Mouse (Mus musculus): Measurements from ENCODE around the gene Rgs17. TPM values are rescaled to one million over a fixed set of nuclear protein-coding genes. Genes with fewer than 3 reads are reported as not detected.
"Not testable (repeated sequence)": the region's sequence is repeated elsewhere in the genome, so short reads cannot be mapped to it uniquely, and the experiment has no call there.

The Rgs17 gene
- polyA plus RNA-seq (2015; fragmentation: Nextera tagmentation; extraction: Ambion mirVana) = 31.4 and 39.0 TPM in 2 replicates

DNA sequence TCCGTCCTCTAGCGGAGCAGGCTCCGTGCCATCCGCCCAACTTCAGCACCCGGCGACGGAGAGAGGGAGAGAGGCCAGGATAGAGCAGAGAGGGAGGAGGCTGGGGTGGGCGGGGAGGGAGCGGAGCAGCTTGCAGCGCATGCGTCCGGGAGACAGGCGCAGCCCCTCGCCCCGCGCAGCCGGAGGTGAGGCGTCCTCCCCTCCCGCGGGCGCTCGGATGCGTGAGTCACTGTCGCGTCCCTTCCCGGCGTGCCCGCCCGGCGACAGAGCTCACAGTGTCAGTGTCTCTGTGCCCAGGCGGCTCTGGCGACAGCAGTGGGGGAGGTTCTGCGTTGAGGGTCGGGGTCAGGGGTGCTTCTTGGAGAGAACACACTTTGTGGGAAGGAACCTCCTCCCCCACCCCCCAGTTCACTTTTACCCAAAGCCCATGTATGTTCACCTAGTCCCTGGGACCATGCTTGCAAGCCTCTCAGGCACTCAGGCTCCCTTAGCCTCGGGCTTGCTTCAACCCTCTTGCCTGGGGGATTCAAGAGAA lies at the start of gene Rgs17:
Gene Rgs17, minus strand, starts transcription at position 107 of the 535 bp plus-strand sequence.
- Histone ChIP-seq H3K4me2 (ENCODE audit: low read length) (peak within 1 kb of the TSS; percentile 80), H3K9me3 (ENCODE audit: control insufficient read depth, low read length) (no peaks in the 10 kb centered on the region), H3K4me1 (ENCODE audit: control insufficient read depth, insufficient read depth, low read depth, low read length) (peaks cover 8% of the 10 kb centered on the region), H3K9ac (ENCODE audit: low read depth, low read length) (peak within 1 kb of the TSS; percentile 93), H3K36me3 (ENCODE audit: control insufficient read depth, insufficient read depth, low read length) (no peaks in the 10 kb centered on the region), H3K27ac (ENCODE audit: low read depth, low read length) (peak within 1 kb of the TSS; percentile 81), H3K27me3 (replicated peaks; ENCODE audit: control insufficient read depth, insufficient read depth, low read length) (no peaks in the 10 kb centered on the region), H3K4me3 (ENCODE audit: low read length) (peak within 1 kb of the TSS; percentile 95)
- peak; percentile 94 for ATAC-seq
- WGBS = under 1% methylated on average over 32 of the region's 35 CpGs

DNA sequence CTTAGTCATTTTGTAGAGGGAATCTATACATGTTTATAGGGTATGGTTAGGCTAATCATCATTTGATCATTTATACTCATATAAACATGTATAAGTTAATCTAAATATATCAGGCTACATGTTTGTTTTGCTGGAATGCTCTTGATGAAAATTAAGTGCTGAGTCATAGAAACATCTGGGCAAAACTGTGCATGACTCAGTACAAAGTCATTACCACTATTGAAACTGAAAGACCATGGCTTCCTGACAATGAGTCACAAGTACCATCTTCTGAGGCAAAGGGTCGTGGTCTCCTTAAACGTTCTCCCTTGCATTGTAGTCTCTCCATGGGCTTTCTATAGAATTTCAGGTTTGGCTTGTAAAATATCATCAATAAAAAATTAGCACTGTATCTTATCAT lies 45.5 kb upstream of the Rgs17 start:
- no peak for ATAC-seq
- Histone ChIP-seq H3K27ac (ENCODE audit: low read depth, low read length) (no peak overlapping the region), H3K4me1 (ENCODE audit: control insufficient read depth, insufficient read depth, low read depth, low read length) (no peaks in the 10 kb centered on the region), H3K4me3 (ENCODE audit: low read length) (no peak overlapping the region), H3K9ac (ENCODE audit: low read depth, low read length) (no peak overlapping the region), H3K9me3 (ENCODE audit: control insufficient read depth, low read length) (no peaks in the 10 kb centered on the region), H3K36me3 (ENCODE audit: control insufficient read depth, insufficient read depth, low read length) (no peaks in the 10 kb centered on the region), H3K27me3 (replicated peaks; ENCODE audit: control insufficient read depth, insufficient read depth, low read length) (no peaks in the 10 kb centered on the region), H3K4me2 (ENCODE audit: low read length) (no peak overlapping the region)
- WGBS = 86% methylated on average over 2 of the region's 2 CpGs

DNA sequence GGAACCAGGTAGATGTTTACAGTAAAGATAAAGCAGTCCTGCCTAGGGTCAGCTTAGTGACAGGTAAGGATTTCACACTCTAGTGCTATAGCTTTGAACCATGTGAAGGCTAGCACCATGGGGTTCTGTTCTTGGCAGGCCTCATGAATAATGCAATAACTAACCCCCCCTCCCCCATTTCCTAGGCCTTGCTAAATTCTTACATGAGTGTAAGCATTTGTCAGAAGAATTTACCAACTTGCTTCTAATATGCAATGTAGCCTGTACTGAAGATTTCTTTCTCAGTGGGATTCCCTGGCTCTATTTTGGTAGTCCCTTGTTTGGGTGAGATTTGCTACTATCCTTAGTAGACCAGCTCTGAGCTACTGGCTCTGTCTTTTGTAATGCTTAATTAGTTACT lies 31.6 kb upstream of the Rgs17 start:
- not testable (repeated sequence) for H3K36me3 ChIP-seq (ENCODE audit: control insufficient read depth, insufficient read depth, low read length); H3K4me1 ChIP-seq (ENCODE audit: control insufficient read depth, insufficient read depth, low read depth, low read length); H3K27me3 ChIP-seq (replicated peaks; ENCODE audit: control insufficient read depth, insufficient read depth, low read length); H3K4me3 ChIP-seq (ENCODE audit: low read length); ATAC-seq; H3K27ac ChIP-seq (ENCODE audit: low read depth, low read length); H3K9ac ChIP-seq (ENCODE audit: low read depth, low read length); H3K4me2 ChIP-seq (ENCODE audit: low read length); H3K9me3 ChIP-seq (ENCODE audit: control insufficient read depth, low read length)

DNA sequence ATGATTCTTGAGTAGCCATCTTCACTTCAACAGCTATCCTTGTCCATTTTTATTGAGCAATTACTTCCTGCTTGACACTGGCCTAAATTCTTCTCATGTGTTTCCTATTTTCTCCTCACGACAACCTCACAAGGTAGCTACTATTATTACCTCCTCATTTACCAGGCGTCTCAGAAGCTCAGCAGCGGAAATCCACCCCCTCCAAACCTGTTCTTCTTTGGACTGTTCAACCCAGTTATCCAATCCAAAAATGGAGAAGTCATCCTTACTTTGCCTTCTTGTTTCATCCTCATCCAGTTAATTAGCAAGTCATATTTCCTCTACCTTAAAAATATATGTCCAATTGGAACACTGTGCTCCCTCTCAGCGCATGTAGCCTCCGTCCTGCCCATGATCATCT lies 2.1 kb upstream of the Rgs17 start:
- Histone ChIP-seq H3K27ac (ENCODE audit: low read depth, low read length) (no peak overlapping the region), H3K4me3 (ENCODE audit: low read length) (no peak overlapping the region), H3K9me3 (ENCODE audit: control insufficient read depth, low read length) (no peaks in the 10 kb centered on the region), H3K36me3 (ENCODE audit: control insufficient read depth, insufficient read depth, low read length) (no peaks in the 10 kb centered on the region), H3K9ac (ENCODE audit: low read depth, low read length) (no peak overlapping the region), H3K4me2 (ENCODE audit: low read length) (no peak overlapping the region), H3K27me3 (replicated peaks; ENCODE audit: control insufficient read depth, insufficient read depth, low read length) (no peaks in the 10 kb centered on the region), H3K4me1 (ENCODE audit: control insufficient read depth, insufficient read depth, low read depth, low read length) (peaks cover 8% of the 10 kb centered on the region)
- no peak for ATAC-seq
- WGBS = 90% methylated on average over 5 of the region's 5 CpGs

DNA sequence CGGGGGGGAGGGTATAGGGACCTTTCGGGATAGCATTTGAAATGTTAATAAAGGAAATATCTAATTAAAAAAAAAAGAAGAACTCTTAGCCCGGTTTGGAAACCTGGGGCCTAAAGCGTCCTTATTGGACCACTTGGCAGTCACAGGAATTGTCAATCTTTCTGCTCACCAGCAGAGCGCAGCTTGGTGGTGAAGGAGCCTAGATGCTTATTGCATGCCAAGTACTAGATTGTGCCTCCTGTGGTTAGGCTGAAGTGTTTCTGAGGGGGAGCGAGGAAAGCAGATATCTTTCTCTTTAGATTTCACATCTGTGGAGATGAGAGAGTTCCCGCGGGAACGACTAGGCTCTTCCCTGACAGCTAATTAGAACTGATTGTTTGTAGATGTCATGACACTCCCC lies 896 bp upstream of the Rgs17 start:
- WGBS = 10% methylated on average over 9 of the region's 9 CpGs
- 0 out of 2 replicates have a peak, but pooled peaks have one; percentile 7 for ATAC-seq

DNA sequence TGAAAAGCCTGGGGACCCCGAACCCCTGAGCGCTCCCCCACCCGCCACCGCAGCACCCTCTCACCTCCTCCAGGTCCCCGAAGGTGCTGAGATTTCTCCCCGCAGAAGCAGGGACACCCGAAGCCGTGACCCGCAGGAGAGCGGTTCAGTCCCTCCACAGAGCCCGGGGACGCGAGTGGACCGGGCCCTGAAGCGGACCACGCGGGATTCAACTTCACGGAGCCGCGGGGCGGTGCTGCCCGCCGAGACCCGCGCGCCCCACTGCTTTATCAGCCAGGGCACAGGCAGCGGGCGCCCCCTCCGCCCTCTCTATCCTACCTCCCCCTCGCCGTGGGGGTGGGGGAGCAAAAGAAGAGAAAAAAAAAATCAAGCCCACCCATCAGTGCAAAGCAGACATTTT lies 429 bp downstream of the Rgs17 start:
- Histone ChIP-seq H3K27ac (ENCODE audit: low read depth, low read length) (peak overlapping the region; percentile 81), H3K4me2 (ENCODE audit: low read length) (peak overlapping the region; percentile 80), H3K4me1 (ENCODE audit: control insufficient read depth, insufficient read depth, low read depth, low read length) (peaks cover 8% of the 10 kb centered on the region), H3K27me3 (replicated peaks; ENCODE audit: control insufficient read depth, insufficient read depth, low read length) (no peaks in the 10 kb centered on the region), H3K9me3 (ENCODE audit: control insufficient read depth, low read length) (no peaks in the 10 kb centered on the region), H3K9ac (ENCODE audit: low read depth, low read length) (peak overlapping the region; percentile 93), H3K4me3 (ENCODE audit: low read length) (peak overlapping the region; percentile 95), H3K36me3 (ENCODE audit: control insufficient read depth, insufficient read depth, low read length) (0 out of 2 replicates have a peak, but pooled peaks cover 2% of the 10 kb centered on the region)
- peak; percentile 45 for ATAC-seq
- WGBS = 2% methylated on average over 29 of the region's 31 CpGs

More for the DNA sequence above, 896 bp upstream of the Rgs17 start:
- peaks cover 8% of the 10 kb centered on the region for H3K4me1 ChIP-seq (ENCODE audit: control insufficient read depth, insufficient read depth, low read depth, low read length)
- H3K9me3 ChIP-seq (ENCODE audit: control insufficient read depth, low read length) = no peaks in the 10 kb centered on the region
- H3K9ac ChIP-seq (ENCODE audit: low read depth, low read length) = no peak overlapping the region
- no peak overlapping the region; the same call in 1 of the 2 replicates for H3K4me3 ChIP-seq (ENCODE audit: low read length)
- no peaks in the 10 kb centered on the region for H3K36me3 ChIP-seq (ENCODE audit: control insufficient read depth, insufficient read depth, low read length)
- H3K27ac ChIP-seq (ENCODE audit: low read depth, low read length) = no peak overlapping the region
- H3K27me3 ChIP-seq (replicated peaks; ENCODE audit: control insufficient read depth, insufficient read depth, low read length) = no peaks in the 10 kb centered on the region
- H3K4me2 ChIP-seq (ENCODE audit: low read length) = peak overlapping the region; percentile 80

DNA sequence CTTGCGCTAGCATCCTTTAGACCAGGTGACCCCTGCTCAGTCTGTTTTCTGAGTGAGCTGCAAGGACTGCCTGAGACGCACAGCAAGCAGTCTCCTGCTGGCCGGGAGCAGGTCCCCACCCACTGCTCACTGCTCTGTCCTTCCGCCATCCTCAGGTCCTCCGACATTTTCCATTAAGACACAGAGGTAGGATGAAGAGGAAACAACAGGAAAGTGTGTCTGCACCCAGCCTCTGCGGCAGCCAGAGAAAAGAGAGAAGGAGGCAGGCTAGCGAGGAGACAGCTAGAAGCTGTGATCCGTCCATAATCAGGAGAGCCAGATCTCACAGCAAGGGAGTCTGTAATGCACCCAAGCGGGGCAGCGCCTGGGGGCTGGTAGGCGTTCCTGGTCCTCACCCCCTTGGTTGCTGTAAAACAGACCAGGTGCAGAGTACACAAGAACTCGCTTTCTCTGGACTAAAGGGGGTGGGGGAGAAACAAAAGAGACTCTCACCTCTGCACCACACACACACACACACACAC lies 1.1 kb downstream of the Rgs17 start:
- peak overlapping the region; percentile 93 for H3K9ac ChIP-seq (ENCODE audit: low read depth, low read length)
- ATAC-seq = peak; percentile 48
- H3K27me3 ChIP-seq (replicated peaks; ENCODE audit: control insufficient read depth, insufficient read depth, low read length) = no peaks in the 10 kb centered on the region
- peak overlapping the region; percentile 80 for H3K4me2 ChIP-seq (ENCODE audit: low read length)
- WGBS = 4% methylated on average over 11 of the region's 12 CpGs
- 0 out of 2 replicates have a peak, but pooled peaks cover 2% of the 10 kb centered on the region for H3K36me3 ChIP-seq (ENCODE audit: control insufficient read depth, insufficient read depth, low read length)
- H3K27ac ChIP-seq (ENCODE audit: low read depth, low read length) = peak overlapping the region; percentile 81
- H3K4me1 ChIP-seq (ENCODE audit: control insufficient read depth, insufficient read depth, low read depth, low read length) = peaks cover 8% of the 10 kb centered on the region
- no peaks in the 10 kb centered on the region for H3K9me3 ChIP-seq (ENCODE audit: control insufficient read depth, low read length)
- peak overlapping the region; percentile 95 for H3K4me3 ChIP-seq (ENCODE audit: low read length)

DNA sequence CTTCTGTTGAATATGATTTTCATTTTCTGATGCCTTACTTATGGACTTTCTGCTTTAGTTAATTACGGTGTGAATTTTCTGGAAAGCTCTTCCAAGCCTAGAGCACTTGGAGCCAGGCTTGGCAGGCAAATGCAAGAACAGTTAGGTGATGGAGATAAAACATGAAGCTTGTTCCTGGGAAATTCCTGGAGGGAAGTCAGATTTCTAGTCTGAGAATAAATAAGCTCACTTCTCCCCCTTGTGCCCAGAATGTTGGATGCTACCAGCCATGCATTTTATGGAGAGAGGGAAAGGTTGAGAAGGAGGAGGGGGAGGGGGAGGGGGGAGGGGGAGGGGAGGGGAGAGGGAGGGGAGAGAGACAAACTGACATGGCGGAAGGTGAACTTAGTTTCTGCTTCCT lies 17.8 kb downstream of the Rgs17 start:
- no peaks in the 10 kb centered on the region for H3K9me3 ChIP-seq (ENCODE audit: control insufficient read depth, low read length)
- H3K36me3 ChIP-seq (ENCODE audit: control insufficient read depth, insufficient read depth, low read length) = no peaks in the 10 kb centered on the region
- H3K27ac ChIP-seq (ENCODE audit: low read depth, low read length) = no peak overlapping the region
- no peak overlapping the region for H3K4me2 ChIP-seq (ENCODE audit: low read length)
- peaks cover 2% of the 10 kb centered on the region; the same call in 1 of the 2 replicates for H3K4me1 ChIP-seq (ENCODE audit: control insufficient read depth, insufficient read depth, low read depth, low read length)
- H3K9ac ChIP-seq (ENCODE audit: low read depth, low read length) = no peak overlapping the region
- no peak for ATAC-seq
- H3K4me3 ChIP-seq (ENCODE audit: low read length) = no peak overlapping the region
- H3K27me3 ChIP-seq (replicated peaks; ENCODE audit: control insufficient read depth, insufficient read depth, low read length) = no peaks in the 10 kb centered on the region
- WGBS = 90% methylated on average over 2 of the region's 2 CpGs

DNA sequence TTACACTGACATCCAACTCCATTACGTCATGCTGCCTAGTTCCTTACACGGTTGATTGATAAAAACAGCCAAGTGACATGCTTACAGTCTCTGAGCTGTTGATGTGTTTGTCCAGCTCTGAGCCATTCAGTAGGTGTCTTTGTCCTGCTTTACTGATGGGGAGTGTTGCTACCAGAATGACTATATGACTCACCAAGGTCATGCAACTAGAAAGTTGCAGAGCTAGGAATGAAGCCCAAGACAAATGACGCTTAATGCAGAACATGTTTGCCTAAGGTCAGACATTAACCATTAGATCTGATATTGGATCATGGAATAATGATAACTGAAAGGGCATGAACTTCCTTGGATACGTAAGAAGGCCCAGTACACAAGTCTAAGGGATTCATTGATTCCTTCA lies 20.4 kb downstream of the Rgs17 start:
- H3K4me3 ChIP-seq (ENCODE audit: low read length) = no peak overlapping the region
- no peaks in the 10 kb centered on the region for H3K9me3 ChIP-seq (ENCODE audit: control insufficient read depth, low read length)
- no peak overlapping the region for H3K27ac ChIP-seq (ENCODE audit: low read depth, low read length)
- H3K4me2 ChIP-seq (ENCODE audit: low read length) = no peak overlapping the region
- H3K27me3 ChIP-seq (replicated peaks; ENCODE audit: control insufficient read depth, insufficient read depth, low read length) = no peaks in the 10 kb centered on the region
- peaks cover under 1% of the 10 kb centered on the region; the same call in 1 of the 2 replicates for H3K4me1 ChIP-seq (ENCODE audit: control insufficient read depth, insufficient read depth, low read depth, low read length)
- ATAC-seq = no peak
- WGBS = 83% methylated on average over 4 of the region's 4 CpGs
- no peak overlapping the region for H3K9ac ChIP-seq (ENCODE audit: low read depth, low read length)
- no peaks in the 10 kb centered on the region for H3K36me3 ChIP-seq (ENCODE audit: control insufficient read depth, insufficient read depth, low read length)

Measured in hindbrain, embryonic 16.5 days (tissue).